Mouse (Mus musculus) kidney, postnatal 25 days (tissue): ENCODE results near the gene Abcc4.
"Not testable (repeated sequence)": the region's sequence is repeated elsewhere in the genome, so short reads cannot be mapped to it uniquely, and the experiment has no call there.

Experiments
- DNase-seq, 2 experiments: peaks; one replicate each; pipeline ENCODE4 v3.0.0; 2021; ENCODE audit warnings: mixed read lengths in 2 of 2

Abcc4 gene

GRCm38 (mm10) chr14:118678279-118678985 is 27.6 kb downstream of the Abcc4 start:
- DNase-seq = peak in 1 of 2 experiments; percentile 25

GRCm38 (mm10) chr14:118676308-118676994 is 29.6 kb downstream of the Abcc4 start:
- peak in 1 of 2 experiments; percentile 17 for DNase-seq

- DNase-seq = peak; percentile 73 to 77
Observed at GRCm38 (mm10) chr14:118674705-118675139, 31.3 kb downstream of the Abcc4 start.

- DNase-seq = no peak
Observed at GRCm38 (mm10) chr14:118674224-118674623, 31.8 kb downstream of the Abcc4 start.

GRCm38 (mm10) chr14:118673501-118673900 is 32.5 kb downstream of the Abcc4 start:
- no peak for DNase-seq

GRCm38 (mm10) chr14:118672931-118673330 is 33.1 kb downstream of the Abcc4 start:
- DNase-seq = not testable (repeated sequence)

- DNase-seq = peak; percentile 56 to 85
Observed at GRCm38 (mm10) chr14:118667499-118667898, 38.5 kb downstream of the Abcc4 start.

- DNase-seq = no peak
Observed at GRCm38 (mm10) chr14:118664661-118665060, 41.4 kb downstream of the Abcc4 start.

GRCm38 (mm10) chr14:118662625-118663276 is 43.3 kb downstream of the Abcc4 start:
- DNase-seq = no peak

- DNase-seq = no peak
Observed at GRCm38 (mm10) chr14:118662124-118662523, 43.9 kb downstream of the Abcc4 start.

GRCm38 (mm10) chr14:118659230-118659629 is 46.8 kb downstream of the Abcc4 start:
- DNase-seq = no peak

GRCm38 (mm10) chr14:118658328-118658692 is 47.7 kb downstream of the Abcc4 start:
- no peak for DNase-seq

- DNase-seq = no peak
Observed at GRCm38 (mm10) chr14:118657673-118658327, 48.2 kb downstream of the Abcc4 start.

GRCm38 (mm10) chr14:118657206-118657605 is 48.8 kb downstream of the Abcc4 start:
- no peak for DNase-seq

GRCm38 (mm10) chr14:118656036-118656435 is 50.0 kb downstream of the Abcc4 start:
- no peak for DNase-seq

GRCm38 (mm10) chr14:118654903-118655302 is 51.1 kb downstream of the Abcc4 start:
- no peak for DNase-seq

GRCm38 (mm10) chr14:118651704-118652439 is 54.1 kb downstream of the Abcc4 start:
- DNase-seq = no peak

- DNase-seq = no peak
Observed at GRCm38 (mm10) chr14:118649895-118650256, 56.1 kb downstream of the Abcc4 start.

GRCm38 (mm10) chr14:118649199-118649894 is 56.7 kb downstream of the Abcc4 start:
- peak; percentile 21 to 52 for DNase-seq

GRCm38 (mm10) chr14:118642940-118643591 is 63.0 kb downstream of the Abcc4 start:
- DNase-seq = not testable (repeated sequence)

- DNase-seq = no peak
Observed at GRCm38 (mm10) chr14:118642140-118642539, 63.9 kb downstream of the Abcc4 start.
